Comparison of ENCODE assay signal across 1 mouse cellular context in genomic region chr14:47465468-47466175, GRCm38 (mm10).
TF ChIP-seq lines count a peak whose summit lies in the region.

No protein-coding gene starts in this region.

TF ChIP-seq in CH12.LX, 34 proteins besides CTCF, POLR2A, EP300 and RAD21:
- no peak for TF ChIP-seq MAX (IDR thresholded peaks at IDR 0.05; ENCODE audit: low read length)
- no peak for TF ChIP-seq ZNF384 (IDR thresholded peaks at IDR 0.05; ENCODE audit: low read depth, low read length)
- TF ChIP-seq NELFE (IDR thresholded peaks at IDR 0.05; ENCODE audit: low read depth, low read length): no peak
TF ChIP-seq in CH12.LX: peak in this region for 0.
